Mouse (Mus musculus) MEL (cell line): ENCODE data around the gene Rtbdn. TPM values are rescaled to one million over a fixed set of nuclear protein-coding genes. Genes with fewer than 3 reads are reported as not detected.

Experiments
- DNase-seq: peaks from one replicate; pipeline ENCODE4 v3.0.0; 2011; ENCODE audit warnings: low read depth, low spot score
- H3K27ac ChIP-seq: 2 replicates; pipeline ENCODE4 v1.5.1; 2012; ENCODE audit warnings: low read depth, mild to moderate bottlenecking, control low read depth, low read length, moderate library complexity; ENCODE audit not compliant: control insufficient read depth
- H3K27me3 ChIP-seq, 2 experiments: fragments of 150-350 bp in 1 of 2; sonication (generic) in 1 of 2; 2 replicates each; pipeline ENCODE4 v1.6.1; 2012; ENCODE audit warnings: low read length in 2 of 2, mild to moderate bottlenecking in 2 of 2, improper control_type of control experiment in 1 of 2, moderate library complexity in 1 of 2; ENCODE audit not compliant: insufficient read depth in 2 of 2, control insufficient read depth in 1 of 2
- H3K36me3 ChIP-seq, 2 experiments: 2 replicates each; pipeline ENCODE4 v1.6.1; 2012 to 2014; ENCODE audit warnings: low read length in 2 of 2, improper control_type of control experiment in 1 of 2, inconsistent platforms in 1 of 2, mild to moderate bottlenecking in 1 of 2; ENCODE audit not compliant: insufficient read depth in 2 of 2, control insufficient read depth in 1 of 2
- H3K4me1 ChIP-seq, 2 experiments: fragments of 150-350 bp in 1 of 2; sonication (generic) in 1 of 2; 2 replicates each; pipeline ENCODE4 v1.6.1; 2012; ENCODE audit warnings: low read length in 2 of 2, improper control_type of control experiment in 1 of 2, mild to moderate bottlenecking in 1 of 2; ENCODE audit not compliant: insufficient read depth in 2 of 2, control insufficient read depth in 1 of 2
- H3K4me3 ChIP-seq, 2 experiments: fragments of 150-350 bp in 1 of 2; sonication (generic) in 1 of 2; 2 replicates each; pipeline ENCODE4 v1.5.1; 2012; ENCODE audit warnings: low read depth in 2 of 2, low read length in 2 of 2, mild to moderate bottlenecking in 2 of 2, moderate library complexity in 2 of 2, control low read depth in 1 of 2, improper control_type of control experiment in 1 of 2; ENCODE audit not compliant: control insufficient read depth in 1 of 2, insufficient read depth in 1 of 2
- H3K79me2 ChIP-seq: 2 replicates; pipeline ENCODE4 v1.6.1; 2012; ENCODE audit warnings: mild to moderate bottlenecking, low read length, moderate library complexity; ENCODE audit not compliant: control insufficient read depth, poor library complexity, insufficient read depth
- H3K9ac ChIP-seq: 2 replicates; pipeline ENCODE4 v1.6.1; 2012; ENCODE audit warnings: low read depth, mild to moderate bottlenecking, control low read depth, low read length, moderate library complexity; ENCODE audit not compliant: control insufficient read depth, poor library complexity, severe bottlenecking
- H3K9me3 ChIP-seq: fragments of 150-350 bp; sonication (generic); replicated peaks from 2 replicates; pipeline ENCODE4 v1.6.1; 2012; ENCODE audit warnings: mild to moderate bottlenecking, low read length, improper control_type of control experiment, moderate library complexity; ENCODE audit not compliant: insufficient read depth
- BHLHE40 ChIP-seq: IDR thresholded peaks from 2 replicates; pipeline ENCODE4 v1.6.1; 2012; ENCODE audit warnings: low read depth, mild to moderate bottlenecking, inconsistent platforms, low read length, improper control_type of control experiment, borderline replicate concordance
- CHD1 ChIP-seq: IDR thresholded peaks from 2 replicates; pipeline ENCODE4 v1.6.1; 2012; ENCODE audit warnings: low read depth, mild to moderate bottlenecking, inconsistent platforms, low read length, improper control_type of control experiment
- CHD2 ChIP-seq: IDR thresholded peaks from 2 replicates; pipeline ENCODE4 v1.6.1; 2011; ENCODE audit warnings: low read length, improper control_type of control experiment
- EP300 ChIP-seq, 2 experiments: IDR thresholded peaks; 2 replicates each; pipeline ENCODE4 v1.6.1; 2011; ENCODE audit warnings: improper control_type of control experiment in 2 of 2, low read length in 2 of 2, low read depth in 1 of 2, mild to moderate bottlenecking in 1 of 2
- GABPA ChIP-seq: IDR thresholded peaks from 2 replicates; pipeline ENCODE4 v1.6.1; 2012; ENCODE audit warnings: low read depth, mild to moderate bottlenecking, inconsistent platforms, low read length, improper control_type of control experiment, moderate library complexity
- HCFC1 ChIP-seq: IDR thresholded peaks from 2 replicates; pipeline ENCODE4 v1.6.1; 2012; ENCODE audit warnings: low read depth, mild to moderate bottlenecking, inconsistent platforms, low read length, improper control_type of control experiment, moderate library complexity
- MAZ ChIP-seq: IDR thresholded peaks from 2 replicates; pipeline ENCODE4 v1.6.1; 2012; ENCODE audit warnings: low read depth, mild to moderate bottlenecking, inconsistent platforms, low read length, improper control_type of control experiment
- MYB ChIP-seq: IDR thresholded peaks from 2 replicates; pipeline ENCODE4 v1.6.1; 2011; ENCODE audit warnings: mild to moderate bottlenecking, low read depth, low read length, improper control_type of control experiment
- MYC ChIP-seq: IDR thresholded peaks from 2 replicates; pipeline ENCODE4 v1.6.1; 2011; ENCODE audit warnings: low read depth, mild to moderate bottlenecking, low read length, improper control_type of control experiment, moderate library complexity
- POLR2A ChIP-seq, 2 experiments: IDR thresholded peaks; 2 replicates each; pipeline ENCODE4 v1.6.1; 2011 to 2012; ENCODE audit warnings: low read length in 2 of 2, mild to moderate bottlenecking in 2 of 2, control low read depth in 1 of 2, improper control_type of control experiment in 1 of 2, low read depth in 1 of 2, moderate library complexity in 1 of 2; ENCODE audit not compliant: control insufficient read depth in 1 of 2, insufficient read depth in 1 of 2, poor library complexity in 1 of 2
- SIN3A ChIP-seq: IDR thresholded peaks from 2 replicates; pipeline ENCODE4 v1.6.1; 2012; ENCODE audit warnings: low read length, improper control_type of control experiment, inconsistent platforms
- SMC3 ChIP-seq: IDR thresholded peaks from 2 replicates; pipeline ENCODE4 v1.6.1; 2011; ENCODE audit warnings: low read depth, low read length, improper control_type of control experiment
- TAL1 ChIP-seq: IDR thresholded peaks from 2 replicates; pipeline ENCODE4 v1.6.1; 2012; ENCODE audit warnings: mild to moderate bottlenecking, inconsistent platforms, low read length, moderate library complexity, mixed read lengths
- TBP ChIP-seq: IDR thresholded peaks from 2 replicates; pipeline ENCODE4 v1.8.0; 2011; ENCODE audit warnings: low read depth, low read length, improper control_type of control experiment
- TCF12 ChIP-seq: IDR thresholded peaks from 2 replicates; pipeline ENCODE4 v1.6.1; 2014; ENCODE audit warnings: low read depth, mild to moderate bottlenecking, inconsistent platforms, low read length, improper control_type of control experiment, moderate library complexity
- UBTF ChIP-seq: IDR thresholded peaks from 2 replicates; pipeline ENCODE4 v1.6.1; 2012; ENCODE audit warnings: low read depth, mild to moderate bottlenecking, inconsistent platforms, low read length, improper control_type of control experiment, moderate library complexity, borderline replicate concordance; ENCODE audit not compliant: insufficient read depth
- ZC3H11A ChIP-seq: IDR thresholded peaks from 2 replicates; pipeline ENCODE4 v1.6.1; 2012; ENCODE audit warnings: low read depth, mild to moderate bottlenecking, inconsistent platforms, low read length, improper control_type of control experiment
- ZKSCAN1 ChIP-seq: IDR thresholded peaks from 2 replicates; pipeline ENCODE4 v1.6.1; 2012; ENCODE audit warnings: low read depth, mild to moderate bottlenecking, inconsistent platforms, low read length, improper control_type of control experiment, moderate library complexity
- polyA plus RNA-seq, 2 experiments: library from polyadenylated mRNA; stranded (reverse) in 1 of 2; unstranded in 1 of 2; fragments of >175 nt in 1 of 2; fragments of >200 nt in 1 of 2; gene quantifications; 2 replicates each; pipeline versions ENCODE4 v1.2.1 to v1.2.4; 2012; ENCODE audit warnings: low replicate concordance in 2 of 2, low read depth in 1 of 2; ENCODE audit not compliant: insufficient read length in 2 of 2, insufficient read depth in 1 of 2, missing spikeins in 1 of 2
- total RNA-seq: library from RNA; depleted of rRNA; stranded (reverse); fragments of 300-350 nt; gene quantifications from 2 replicates; pipeline ENCODE4 v1.2.3, GENCODE M21; 2012

The Rtbdn gene
- total and polyA plus RNA-seq, 3 experiments, result 0.08 to 0.11 TPM; not detected in 1

- no peaks in the 10 kb centered on the region for H3K9me3 ChIP-seq
- H3K27me3 ChIP-seq, result no peaks in the 10 kb centered on the region
- peaks cover 11 to 59% of the 10 kb centered on the region in 2 experiments for H3K4me1 ChIP-seq
- H3K27ac ChIP-seq, result peak overlapping the region; percentile 99
- peaks cover 0 to 43% of the 10 kb centered on the region in 2 experiments; a peak in 2 of 4 replicates for H3K36me3 ChIP-seq
- H3K4me3 ChIP-seq, result peak overlapping the region in 1 of 2 experiments; percentile 4; a peak in 2 of 4 replicates
- peak; percentile 51 for DNase-seq
- peaks cover 23% of the 10 kb centered on the region for H3K79me2 ChIP-seq
- H3K9ac ChIP-seq, result peak overlapping the region; percentile 83
- TF ChIP-seq CHD2, result peak; percentile 24
- no peak for TF ChIP-seq ZC3H11A
- TF ChIP-seq EP300 (IDR thresholded peaks at IDR 0.05; ENCODE audit: low read depth in 1 of 2, low read length in 2 of 2), result 0 out of 4 replicates have a peak, but pooled peaks of 1 of the 2 experiments have one; percentile 8
- no peak for TF ChIP-seq SMC3
These were observed 35.1 kb downstream of the Rtbdn start for GRCm38 (mm10) chr8:84981644-84982498.

DNA sequence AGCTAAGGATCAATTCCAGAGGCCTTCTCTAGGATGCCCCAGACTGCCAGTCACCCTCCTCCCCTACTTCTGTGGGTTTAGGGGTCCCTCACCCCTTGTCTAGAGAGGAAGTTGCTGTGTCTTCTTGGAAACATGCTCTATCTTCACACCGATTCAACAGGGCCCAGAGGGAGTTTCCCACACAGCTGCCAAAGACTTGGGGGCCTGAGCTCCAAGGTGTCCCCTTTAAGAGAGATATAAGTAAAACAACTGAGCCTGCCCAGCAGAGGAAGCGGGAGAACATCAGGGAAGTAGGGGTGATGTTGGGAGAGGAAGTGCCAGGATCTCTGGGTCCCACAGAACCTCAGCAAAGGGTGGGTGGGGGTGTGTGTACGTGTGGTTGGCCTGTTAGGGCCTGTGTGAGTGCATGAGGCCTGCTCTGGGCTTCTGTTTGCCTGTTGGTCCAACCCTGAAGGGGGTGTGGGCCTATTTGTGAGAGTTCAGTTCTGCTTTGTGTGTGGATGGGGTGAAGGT, 35.8 kb downstream of the Rtbdn start:
- TF ChIP-seq EP300 (IDR thresholded peaks at IDR 0.05; ENCODE audit: low read depth in 1 of 2, low read length in 2 of 2) (peak in 1 of 2 experiments; percentile 24; a peak in 1 of 4 replicates), CHD1 (no peak), TBP (0 out of 2 replicates have a peak, but pooled peaks have one; percentile 10), BHLHE40 (0 out of 2 replicates have a peak, but pooled peaks have one; percentile 13), POLR2A (IDR thresholded peaks at IDR 0.05; ENCODE audit: control insufficient read depth in 1 of 2, insufficient read depth in 1 of 2, low read depth in 1 of 2, low read length in 2 of 2, poor library complexity in 1 of 2) (peak in 1 of 2 experiments; percentile 40; a peak in 1 of 4 replicates), MYB (no peak), TAL1 (peak; percentile 32; the same call in 1 of the 2 replicates), MYC (peak; percentile 64; the same call in 1 of the 2 replicates), HCFC1 (peak; percentile 23; the same call in 1 of the 2 replicates), SIN3A (peak; percentile 50; the same call in 1 of the 2 replicates), GABPA (no peak), TCF12 (peak; percentile 24; the same call in 1 of the 2 replicates), UBTF (no peak), ZKSCAN1 (no peak), MAZ (0 out of 2 replicates have a peak, but pooled peaks have one; percentile 64)
- Histone ChIP-seq H3K4me3 (no peak overlapping the region), H3K27ac (peak overlapping the region; percentile 99), H3K9me3 (no peaks in the 10 kb centered on the region), H3K4me1 (peaks cover 11 to 63% of the 10 kb centered on the region in 2 experiments), H3K79me2 (peaks cover 16% of the 10 kb centered on the region), H3K9ac (peak overlapping the region; percentile 83), H3K36me3 (peaks cover 0 to 48% of the 10 kb centered on the region in 2 experiments; a peak in 2 of 4 replicates), H3K27me3 (no peaks in the 10 kb centered on the region)
- peak; percentile 84 for DNase-seq
